Mouse (Mus musculus) neural tube, embryonic 10.5 days (tissue): Measurements from ENCODE around the gene Gm281.

Experiments
- DNase-seq: peaks from one replicate; pipeline ENCODE4 v3.0.0-alpha.2; 2017; ENCODE audit warnings: low spot score; ENCODE audit errors: extremely low spot score

The Gm281 gene

DNA sequence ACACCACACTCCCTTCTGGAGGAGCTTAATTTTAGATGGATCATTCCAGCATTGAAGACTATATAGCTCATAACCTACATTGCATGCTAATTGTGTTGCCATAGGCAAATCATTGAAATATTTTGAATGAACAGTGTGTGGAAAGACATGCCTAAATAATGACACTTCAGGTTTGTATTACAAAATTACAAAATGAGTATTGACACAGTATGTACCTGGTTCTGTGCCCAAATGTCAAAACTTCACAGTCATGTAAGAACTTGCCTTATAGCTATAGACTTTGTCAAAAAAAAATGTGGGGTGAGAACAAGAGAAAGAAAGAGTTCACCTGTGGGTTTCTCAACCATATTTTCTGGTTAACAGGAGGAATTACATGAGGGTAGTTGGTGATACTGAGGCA is 52.9 kb downstream of the Gm281 start:
- DNase-seq = no peak

DNA sequence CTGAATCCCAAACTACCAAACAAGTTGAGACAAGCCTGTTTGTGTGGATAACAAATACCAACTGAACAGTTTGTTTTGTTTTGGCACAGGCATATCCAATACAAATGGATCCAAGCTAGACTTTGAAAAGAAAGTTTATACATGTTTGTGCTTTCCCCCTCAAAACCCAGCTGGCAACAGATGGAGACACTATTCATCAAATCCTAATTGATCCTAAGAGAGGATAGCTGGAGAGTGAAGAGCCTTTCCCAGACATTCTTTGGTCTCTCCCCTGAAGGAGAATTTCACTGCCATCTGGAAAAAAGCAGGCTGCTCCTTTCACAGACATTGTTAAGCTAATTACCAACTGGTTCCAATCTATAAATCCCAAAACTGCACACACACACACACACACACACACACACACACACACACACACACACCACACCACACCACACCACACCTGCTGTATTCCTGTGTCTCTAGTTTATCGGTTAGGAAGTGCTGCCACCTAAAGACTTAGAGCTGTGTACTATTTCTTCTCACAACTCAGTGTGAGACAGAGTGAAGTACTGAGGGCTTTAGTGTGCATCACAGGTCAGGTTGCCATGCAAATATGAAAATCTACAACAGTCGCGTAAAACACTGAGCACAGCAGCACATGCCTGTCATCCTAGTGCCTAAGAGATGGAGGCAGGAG is 101.3 kb downstream of the Gm281 start:
- no peak for DNase-seq

DNA sequence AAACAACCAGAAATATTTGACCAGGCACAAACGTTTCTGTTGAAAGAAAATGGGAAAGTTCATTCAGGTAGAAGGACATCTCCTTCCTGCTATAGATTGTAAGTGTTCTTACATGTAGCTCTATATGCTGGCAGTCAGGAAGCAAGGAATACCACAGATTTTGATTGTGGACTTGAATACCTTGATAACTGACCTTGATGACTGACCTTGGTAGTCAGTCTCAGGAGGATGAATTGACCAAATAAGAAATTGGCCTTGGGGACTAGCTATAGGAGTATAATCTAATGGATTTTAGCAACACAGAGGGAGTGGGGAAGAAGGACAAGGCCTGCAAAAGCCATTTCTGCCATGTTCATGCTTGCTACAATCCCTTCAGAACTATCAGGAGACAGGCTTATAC is 123.8 kb downstream of the Gm281 start:
- DNase-seq = no peak

DNA sequence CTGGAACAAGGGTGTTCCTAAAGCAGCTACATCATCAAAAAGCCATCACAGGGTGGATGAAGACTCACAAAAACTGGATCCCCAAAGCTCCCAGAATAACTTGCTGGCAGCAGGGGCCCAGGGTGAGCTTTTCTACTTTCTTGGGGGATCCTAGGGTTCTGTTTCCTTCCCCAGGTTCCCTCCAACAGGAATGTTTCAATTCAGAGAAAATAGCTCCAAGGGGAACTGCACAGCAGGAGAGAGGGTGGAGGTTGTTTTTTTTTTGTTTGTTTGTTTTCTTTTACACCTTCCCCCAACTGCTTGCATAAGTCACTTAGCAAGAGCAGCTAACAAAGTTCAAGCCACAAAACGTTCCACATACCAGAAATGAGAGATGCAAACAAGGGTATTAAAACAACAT is 124.3 kb downstream of the Gm281 start:
- no peak for DNase-seq

- DNase-seq = no peak
Observed at GRCm38 (mm10) chr14:13782970-13783369, 131.3 kb downstream of the Gm281 start.

DNA sequence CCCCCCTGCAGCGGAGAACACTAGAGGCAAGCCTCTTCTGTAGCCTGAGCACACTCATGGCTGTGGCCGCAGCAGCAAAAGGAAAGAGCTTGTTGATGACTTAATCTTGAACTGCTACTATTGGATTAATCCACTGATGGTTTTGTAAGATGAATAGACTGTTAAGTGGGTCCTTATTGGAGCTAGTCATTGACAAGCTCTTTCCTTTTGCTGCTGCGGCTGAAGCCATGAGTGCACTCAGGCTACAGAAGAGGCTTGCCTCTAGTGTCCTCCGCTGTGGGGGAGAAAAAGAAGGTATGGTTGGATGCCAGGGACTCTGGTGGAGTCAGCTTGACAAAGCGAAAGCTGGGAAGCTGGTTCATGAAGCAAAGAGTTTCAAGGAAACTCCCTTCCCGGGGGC is 135.9 kb downstream of the Gm281 start:
- DNase-seq = no peak

- no peak for DNase-seq
Observed at GRCm38 (mm10) chr14:13771163-13771562, 143.1 kb downstream of the Gm281 start.

DNA sequence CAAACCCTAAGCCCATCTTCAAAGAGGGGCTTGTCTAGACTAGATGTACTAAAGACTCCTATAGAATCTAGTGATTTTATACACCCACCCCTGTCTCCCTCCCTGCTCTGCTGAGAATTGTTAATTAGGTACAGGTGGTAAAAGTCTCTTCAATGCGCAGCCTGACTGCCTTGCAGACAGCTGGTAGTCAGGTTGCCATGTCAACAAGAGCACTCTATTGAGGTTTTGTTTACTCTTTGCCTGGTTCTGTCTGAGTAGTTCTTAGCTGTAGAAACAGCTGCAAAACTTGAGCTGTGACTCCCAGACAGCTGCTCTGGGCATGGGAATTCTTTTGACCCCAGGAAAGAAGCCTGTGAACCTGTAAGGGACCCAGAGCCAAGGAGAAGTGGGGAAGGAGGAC is 143.6 kb downstream of the Gm281 start:
- DNase-seq = peak; percentile 44
